Mouse (Mus musculus): ENCODE results near the gene Wdr3.

Gene Wdr3

DNA sequence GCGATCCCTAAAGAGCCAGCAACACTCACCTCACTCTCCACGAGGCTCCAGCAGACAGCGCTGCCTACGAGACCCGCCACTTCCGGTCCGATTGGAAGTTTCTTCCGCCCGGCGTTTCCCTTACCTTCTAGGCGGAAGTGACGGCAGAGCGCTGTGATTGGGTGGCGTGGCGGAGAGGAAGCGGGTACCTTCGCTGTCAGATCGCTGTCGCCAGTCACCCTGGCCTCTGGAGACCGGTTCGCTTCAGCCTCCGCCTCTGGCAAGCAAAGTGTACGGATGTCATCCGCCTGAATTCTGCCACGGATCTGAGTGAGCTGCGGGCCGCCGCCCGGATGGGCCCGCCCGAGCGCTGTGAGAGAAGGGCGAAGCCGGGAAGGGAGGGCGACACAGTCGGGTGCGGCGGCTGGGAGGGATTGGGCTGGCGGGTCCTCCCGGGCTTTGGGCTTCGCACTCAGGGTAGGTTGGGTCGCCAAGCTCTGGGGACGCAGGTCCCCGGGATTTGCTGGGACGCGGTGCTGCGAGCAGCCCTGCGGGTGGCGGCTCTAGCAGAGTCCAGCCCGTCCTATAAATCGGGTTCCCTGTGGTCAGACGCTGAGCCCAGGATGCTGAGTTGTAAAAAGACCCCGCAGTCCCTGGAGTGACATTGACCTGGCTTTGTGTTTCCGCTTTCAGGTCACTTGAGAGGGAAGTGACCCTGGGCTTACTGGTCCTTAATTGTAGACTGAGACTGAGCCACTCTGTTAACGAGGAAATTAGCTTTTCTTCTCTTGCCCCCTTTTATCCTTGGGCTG lies at the start of gene Wdr3, which contains the start of gene Gdap2:
TSS of gene Wdr3 (minus strand) at position 93 of the 791 bp plus-strand sequence.
TSS of gene Gdap2 (plus strand) at position 67 of the 791 bp plus-strand sequence.
- DNase-seq (ENCODE audit: low spot score) = peak; percentile 72

DNA sequence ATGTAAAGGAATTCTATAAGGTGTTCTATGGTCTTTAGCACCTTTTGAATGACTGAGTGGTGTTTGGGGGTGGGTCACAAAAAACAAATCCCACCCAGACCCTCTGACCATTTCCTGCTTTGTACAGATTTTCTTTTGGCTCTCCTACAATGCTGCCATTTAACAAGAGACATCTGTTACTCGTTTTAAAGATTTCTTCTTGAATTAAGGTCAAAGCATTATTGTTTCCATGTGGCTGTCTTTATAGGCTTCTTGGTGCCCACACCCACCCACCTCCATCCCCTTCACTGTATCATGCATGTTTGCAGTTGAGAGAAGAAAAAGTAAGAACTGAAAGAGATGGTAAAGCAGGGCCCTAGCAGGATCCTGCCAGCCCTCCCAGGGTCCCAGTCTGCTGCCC lies 44.8 kb upstream of the Wdr3 start:
- DNase-seq (ENCODE audit: low spot score) = no peak

DNA sequence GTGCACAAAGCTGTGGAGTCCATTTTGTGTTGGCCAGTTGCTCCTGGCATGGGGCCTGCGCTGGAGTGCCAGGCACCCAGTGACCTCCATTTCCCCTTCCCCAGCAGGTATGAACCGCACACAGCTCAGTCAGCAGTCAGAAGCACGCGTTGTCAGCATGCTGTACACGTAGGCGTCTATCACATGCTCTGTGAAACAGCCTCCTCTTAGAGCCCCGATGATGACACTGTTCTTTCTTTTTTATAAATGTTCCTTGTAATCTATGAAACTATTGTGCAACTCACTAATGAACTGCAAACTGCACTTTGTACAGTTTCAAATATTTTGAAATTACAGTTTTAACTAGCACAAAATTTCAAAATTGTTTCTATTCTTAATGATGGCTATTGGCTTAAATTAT lies 39.3 kb upstream of the Wdr3 start:
- DNase-seq (ENCODE audit: low spot score) = no peak

DNA sequence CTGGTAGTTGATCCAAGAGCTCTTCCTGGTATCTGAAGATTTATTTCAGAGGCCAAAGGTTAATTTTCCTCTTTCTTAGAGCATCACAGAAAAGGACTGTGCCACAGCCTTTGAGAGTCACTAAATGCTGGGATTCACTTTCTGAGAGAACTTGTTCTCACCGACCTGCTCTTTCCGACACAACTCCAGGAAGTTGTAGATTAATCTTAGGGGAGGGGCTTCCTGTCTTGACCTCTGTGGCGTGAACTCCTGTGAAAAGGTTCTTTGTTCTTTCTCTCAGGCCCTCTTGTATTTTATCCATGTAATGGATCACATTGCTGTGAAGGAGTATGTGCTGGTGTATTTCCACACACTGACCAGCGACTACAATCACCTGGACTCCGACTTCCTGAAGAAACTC lies 32.0 kb upstream of the Wdr3 start:
- DNase-seq (ENCODE audit: low spot score) = no peak

DNA sequence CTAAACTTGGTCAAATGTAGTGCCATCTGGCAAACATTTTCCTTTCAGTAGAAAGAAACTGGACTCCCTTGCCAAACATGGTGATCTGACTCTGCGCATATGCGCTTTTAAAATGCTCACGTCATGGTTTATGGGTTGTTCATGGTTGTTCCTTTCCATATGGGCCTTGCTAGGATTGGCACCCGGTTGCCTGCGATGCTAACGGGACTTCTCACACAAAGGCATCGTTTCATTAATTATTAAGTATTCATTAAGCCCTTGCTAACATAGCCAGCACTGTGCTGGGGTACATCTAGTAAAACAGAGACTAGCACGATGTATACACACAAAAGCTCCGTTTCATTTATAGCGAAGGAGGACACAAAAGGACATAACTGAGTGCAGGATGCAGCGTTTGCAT lies 27.7 kb upstream of the Wdr3 start:
- no peak for DNase-seq (ENCODE audit: low spot score)

DNA sequence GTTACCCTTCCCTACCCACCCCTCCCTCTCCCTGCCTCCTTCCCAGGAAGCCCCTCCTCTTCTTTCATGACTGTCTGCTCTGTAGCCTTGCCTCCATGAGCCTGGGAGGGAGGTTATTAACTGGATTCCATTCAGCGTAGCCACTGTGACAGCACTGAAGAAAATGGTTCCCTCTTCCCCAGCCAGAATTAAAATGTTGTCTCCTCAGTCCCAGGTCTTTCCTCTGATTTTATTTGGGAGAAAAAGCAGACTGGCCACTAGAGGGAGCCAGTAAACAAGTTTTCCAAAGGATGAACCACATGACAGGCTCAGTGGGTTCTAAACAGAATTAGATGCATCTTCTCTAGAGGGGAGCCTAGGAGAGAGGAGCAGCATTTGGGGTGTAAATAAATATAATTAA lies 27.2 kb upstream of the Wdr3 start:
- no peak for DNase-seq (ENCODE audit: low spot score)

DNA sequence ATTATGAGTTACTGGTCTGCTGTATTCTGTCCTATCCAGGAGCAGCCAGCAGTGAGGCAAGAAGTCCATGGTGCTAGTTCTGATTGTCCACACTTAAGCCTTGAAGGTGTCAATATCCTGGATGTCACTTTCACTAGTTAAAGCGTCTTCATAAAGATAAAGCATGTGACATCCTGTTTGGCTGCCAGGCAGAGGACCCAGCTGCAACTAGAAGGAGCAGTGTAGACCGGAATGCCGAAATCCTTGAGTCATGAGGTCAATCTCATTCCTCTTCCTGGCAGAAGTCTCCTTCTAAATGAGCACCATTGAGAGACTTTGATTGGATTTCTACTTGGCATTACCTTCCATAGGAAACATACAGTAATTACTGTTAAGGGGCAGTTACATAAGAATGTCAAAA lies 18.3 kb upstream of the Wdr3 start:
- no peak for DNase-seq (ENCODE audit: low spot score)

DNA sequence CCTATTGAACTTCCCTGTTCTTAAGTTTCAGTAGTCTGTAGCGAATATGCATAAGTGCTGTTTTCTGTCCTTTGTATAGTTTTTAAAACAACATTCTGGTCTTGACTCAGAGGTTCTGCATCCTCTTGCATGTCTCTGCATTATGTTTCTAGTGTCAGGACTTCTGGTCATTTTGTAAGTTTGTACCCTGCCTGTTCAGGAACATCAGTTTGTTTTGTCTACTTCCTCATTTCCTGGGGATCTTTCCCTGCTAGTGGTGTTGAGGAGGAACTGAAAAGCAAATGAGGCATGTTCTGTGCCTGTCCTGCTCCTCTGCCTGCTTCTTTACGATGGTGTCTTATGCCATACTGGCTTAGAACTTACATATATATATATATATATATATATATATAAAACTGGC lies 13.8 kb upstream of the Wdr3 start:
- DNase-seq (ENCODE audit: low spot score) = no peak

DNA sequence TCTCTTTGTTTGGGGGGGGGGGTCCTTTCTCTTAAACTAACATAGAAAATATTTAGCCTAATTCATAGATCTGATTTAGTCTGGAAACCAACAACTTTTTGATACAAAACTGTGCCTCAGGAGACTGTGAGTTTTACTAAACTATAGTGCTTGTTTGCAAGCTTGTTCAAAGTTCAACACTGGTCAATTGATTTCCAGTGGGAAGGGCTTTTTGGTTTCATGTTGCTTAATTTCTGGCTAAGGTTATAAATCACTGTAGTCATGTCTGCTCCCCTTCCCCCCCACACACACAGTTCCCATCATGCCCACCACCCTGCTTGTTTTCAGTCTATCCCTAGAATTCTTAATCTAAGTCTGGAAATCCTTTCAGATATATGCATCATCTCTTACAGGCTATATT lies 2.8 kb upstream of the Wdr3 start:
- no peak for DNase-seq (ENCODE audit: low spot score)

DNA sequence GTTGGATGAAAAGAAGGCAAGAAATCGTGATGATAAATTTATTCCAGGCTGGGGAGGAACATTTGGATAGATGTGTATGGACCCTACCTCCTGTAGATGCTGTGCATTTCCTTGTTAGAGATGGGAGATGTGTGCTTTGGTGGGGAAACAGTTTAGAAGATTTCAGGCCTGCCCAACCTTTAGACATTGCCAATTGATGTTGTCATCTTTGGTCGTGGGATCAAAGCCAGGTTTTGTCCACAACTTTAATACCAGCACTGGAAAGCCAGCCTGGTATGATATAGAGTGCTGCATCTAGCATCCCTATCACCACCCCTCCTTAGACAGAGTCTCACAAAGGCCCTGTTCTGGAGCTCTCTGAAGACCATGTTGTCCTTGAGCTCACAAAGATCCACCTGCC lies 1.3 kb upstream of the Wdr3 start:
- DNase-seq (ENCODE audit: low spot score) = no peak

DNA sequence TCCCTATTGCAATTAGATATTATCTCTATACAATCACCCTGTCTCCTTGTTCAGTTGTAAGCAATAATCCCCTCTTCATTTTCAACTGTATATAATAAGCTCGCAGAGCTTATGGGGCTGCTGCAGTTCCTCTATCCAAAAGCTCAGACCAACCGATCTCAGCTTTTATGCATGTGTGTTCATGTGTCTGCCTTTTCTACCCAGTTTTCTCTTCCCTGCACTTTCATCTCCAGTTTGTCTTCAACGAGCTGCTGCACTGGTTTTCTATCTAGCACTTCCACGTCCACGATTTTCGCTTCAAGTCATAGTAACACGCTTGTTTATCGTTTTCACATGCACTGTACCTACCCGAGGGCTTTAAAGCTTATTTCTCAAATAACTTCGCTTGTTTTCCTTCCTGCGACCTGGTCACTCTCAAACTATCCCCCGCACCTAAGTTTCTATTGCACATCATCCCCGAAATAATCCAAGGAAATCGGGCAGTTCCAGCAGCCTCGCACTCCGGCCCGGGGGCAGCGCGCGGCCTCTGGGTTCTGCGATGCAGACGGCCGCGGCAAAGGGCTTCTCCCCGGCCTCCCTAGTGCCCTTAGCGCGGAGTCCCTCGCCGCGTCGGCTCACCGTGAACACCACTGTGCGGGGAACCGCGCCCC lies 417 bp downstream of the Wdr3 start:
- no peak for DNase-seq (ENCODE audit: low spot score)

DNA sequence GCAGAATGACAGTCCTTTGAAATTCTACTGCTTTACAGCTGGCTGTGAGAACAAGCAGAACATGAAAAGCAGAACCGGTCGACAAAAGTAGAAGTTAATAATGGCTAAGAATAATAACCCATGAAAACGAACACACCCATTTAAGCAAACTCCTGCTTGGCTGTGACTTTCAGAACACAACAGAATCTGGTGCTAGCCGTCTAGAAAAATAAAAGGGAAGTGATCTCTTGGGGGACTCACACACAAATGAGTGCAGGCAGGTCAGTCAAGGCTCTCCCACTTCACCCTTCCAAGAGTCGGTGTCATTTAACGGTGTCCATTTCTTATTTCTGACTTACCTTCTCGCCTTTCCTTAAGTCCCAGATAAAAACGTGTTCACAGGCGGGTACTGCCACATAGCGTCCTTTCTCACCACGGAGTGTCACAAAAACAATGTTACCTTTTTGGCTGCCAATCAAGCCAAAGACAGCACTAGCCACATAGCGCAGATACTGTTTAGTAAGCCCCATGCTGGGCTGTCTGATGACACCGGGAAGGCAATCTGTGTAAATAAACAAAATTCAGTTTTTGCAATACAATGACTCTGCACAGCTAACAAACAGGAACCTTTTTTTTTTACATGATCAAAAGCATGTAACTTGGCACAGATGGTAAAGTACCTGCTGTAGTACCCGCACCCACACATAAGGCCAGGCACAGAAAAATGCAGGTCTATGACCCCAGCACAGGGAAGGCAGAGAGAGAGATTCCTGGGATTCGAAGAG lies 1.3 kb downstream of the Wdr3 start:
- DNase-seq (ENCODE audit: low spot score) = no peak

DNA sequence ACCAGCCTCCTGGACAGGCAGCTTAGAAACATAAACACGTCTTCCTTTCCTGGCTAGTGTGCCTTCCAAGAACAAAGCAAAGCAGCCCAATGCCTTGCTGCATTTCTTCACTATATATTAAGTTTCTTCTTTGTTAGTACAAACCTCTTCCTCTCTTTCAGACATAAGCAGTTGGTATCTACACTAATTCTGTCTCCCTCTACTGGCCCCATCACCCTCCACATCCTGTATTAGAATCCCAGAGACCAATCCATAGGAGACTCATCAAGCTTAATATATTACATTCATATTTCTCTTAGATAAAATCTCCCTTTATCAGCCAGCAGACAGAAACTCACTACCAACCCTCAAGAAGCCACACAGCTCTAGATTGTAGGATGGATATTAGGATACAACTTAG lies 39.8 kb downstream of the Wdr3 start:
- DNase-seq (ENCODE audit: low spot score) = no peak

DNA sequence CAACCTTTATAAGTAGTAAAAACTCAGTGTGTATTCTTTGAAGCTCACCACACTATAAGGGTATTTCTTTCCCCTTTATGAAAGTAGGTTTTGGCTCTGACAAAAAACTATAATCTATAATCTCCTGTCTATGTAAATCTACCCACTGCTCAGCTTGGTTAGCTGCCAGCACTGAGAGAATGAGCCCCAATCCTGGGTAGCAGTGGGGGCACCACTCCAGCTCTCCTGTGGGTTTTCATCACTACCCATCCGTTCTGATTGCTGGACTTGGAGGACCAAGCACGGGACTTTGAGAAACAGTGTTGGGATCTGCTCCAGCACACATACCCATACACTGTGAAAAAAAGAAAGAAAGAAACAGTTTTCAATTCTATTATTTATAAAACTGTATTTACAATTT lies 40.2 kb downstream of the Wdr3 start:
- no peak for DNase-seq (ENCODE audit: low spot score)

DNA sequence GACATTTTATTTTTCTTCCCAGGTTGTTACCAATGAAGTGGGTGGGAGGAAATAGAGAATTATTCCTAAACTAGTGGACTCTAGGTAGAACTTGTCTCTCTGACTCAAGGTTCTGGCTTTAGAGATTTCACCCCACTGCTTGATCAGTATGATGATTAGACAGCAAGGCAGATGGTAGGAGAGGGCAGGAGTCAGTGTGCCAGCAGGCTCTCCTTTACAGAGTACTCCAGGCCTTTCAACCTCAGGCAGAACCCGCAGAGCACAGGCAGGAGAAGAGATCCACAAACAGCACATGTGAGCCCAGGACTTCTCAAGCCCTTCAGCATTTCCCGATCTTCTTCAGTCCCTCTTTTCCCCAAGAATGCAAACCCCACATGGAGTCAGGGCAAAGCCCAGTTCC lies 43.5 kb downstream of the Wdr3 start:
- DNase-seq (ENCODE audit: low spot score) = no peak

DNA sequence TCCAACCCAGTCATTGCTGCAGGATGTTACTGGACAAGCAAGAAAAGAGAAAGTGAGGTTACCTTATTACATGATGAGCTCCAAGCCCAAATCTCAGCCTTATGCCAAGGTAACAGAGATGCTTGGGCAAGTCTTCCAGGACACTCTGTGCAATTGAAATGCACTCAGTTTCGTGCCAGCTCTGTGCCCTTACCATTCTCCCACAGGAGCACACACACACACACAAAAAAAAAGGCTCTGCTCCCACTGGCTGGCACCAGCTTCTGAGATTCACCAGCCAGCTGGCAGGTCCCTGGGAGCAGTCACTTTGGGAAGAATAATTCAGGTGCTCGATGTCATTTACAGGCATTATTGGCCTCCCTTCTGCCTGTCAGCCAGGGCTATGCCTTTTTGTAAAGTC lies 55.5 kb downstream of the Wdr3 start:
- no peak for DNase-seq (ENCODE audit: low spot score)

DNA sequence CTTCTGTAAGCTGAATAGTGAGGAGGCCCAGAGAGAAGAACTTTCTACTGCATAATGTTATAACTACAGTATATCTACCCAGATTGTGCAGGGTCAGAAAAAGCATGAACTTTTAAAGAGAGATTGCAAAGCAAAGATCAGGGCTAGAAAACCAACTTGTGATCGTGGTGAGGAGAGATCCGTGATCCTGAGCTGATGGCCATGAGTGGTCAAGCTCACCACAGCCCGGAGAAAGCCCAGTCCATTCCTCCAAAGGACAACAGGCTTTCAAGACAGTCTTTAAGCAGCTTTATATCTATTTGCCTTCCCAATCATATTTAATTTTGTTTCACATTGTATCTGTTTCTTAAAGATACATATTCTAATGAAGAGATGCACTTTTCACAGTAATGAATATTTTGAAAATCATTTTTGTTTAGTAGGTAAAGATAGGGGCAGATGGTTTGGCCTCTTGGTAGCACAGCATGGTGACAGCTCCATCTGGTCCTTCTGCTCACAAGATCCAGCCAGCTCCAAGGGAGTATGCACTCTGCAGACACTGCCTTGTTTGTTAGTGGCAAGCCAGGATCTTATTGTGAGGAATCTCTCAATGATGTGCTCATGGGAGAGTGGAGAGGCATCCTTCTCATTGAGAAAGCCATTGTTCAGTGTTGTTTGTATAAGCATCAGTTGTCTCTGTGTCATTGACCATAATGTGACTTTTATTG lies 59.7 kb downstream of the Wdr3 start:
- DNase-seq (ENCODE audit: low spot score) = no peak

All from urinary bladder, postnatal 10 days (tissue).